Mouse (Mus musculus) CH12F3 (cell line): ENCODE measurements around the gene Jazf1.

Source experiments
- in situ Hi-C: fragments of 300-500 bp; cut with MboI; formaldehyde crosslinking; loops from 2 replicates; pipeline ENCODE4 v1.14.3; 2020; ENCODE audit warnings: low sequenced_read_pairs

Gene Jazf1

DNA sequence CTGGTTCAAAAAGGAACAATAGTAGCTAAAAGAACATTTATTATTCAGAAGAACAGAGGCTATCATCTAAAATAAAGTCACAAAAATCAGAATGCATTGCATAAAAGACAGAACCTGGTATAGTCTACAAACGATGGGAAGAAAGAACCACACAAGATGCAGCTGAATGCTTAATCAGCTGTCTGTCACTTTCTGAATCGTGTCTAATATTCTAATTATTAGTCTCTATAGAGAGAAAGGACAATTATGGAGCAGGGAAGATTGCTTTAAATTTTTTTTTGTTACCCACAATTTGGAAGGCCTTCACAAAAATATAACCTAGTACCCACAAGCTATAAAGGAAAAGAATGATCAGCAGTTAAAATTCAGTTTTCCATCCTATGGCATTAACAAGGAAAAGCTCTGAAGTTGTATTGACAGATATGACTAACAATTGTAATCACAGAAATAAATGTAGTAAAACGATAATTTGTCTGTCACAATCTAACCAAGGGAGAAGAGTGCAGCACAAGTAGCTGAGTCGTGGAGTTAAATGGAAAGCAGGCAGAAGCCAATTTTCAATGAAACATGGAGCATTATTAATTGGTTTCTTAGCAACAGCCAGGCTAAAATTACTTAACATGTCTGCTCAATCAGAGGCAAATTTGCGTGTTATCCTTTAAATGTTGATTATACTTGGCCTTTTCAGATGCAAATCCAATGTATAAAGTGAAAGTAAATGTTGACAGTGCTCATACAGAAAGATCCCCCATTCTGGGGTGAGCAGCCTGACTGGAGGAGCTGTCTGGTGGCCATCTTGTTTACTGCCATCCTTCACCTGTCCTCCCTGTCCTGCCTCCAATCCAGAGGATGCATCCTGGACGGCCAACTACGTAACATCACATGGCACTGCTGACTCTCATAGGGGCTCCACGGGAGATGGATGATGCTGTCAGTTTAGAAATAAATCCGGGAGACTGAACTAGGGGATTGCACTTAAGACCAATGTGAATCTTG is 53.7 kb downstream of the Jazf1 start:
- in situ Hi-C loops, result no loop called here

GRCm38 (mm10) chr6:53010286-53010685 is 58.1 kb downstream of the Jazf1 start:
- in situ Hi-C loops, result no loop called here

- in situ Hi-C loops, result no loop called here
Measured at GRCm38 (mm10) chr6:53006032-53006431, 62.4 kb downstream of the Jazf1 start.

GRCm38 (mm10) chr6:53005544-53005943 is 62.9 kb downstream of the Jazf1 start:
- in situ Hi-C loops, result no loop called here

GRCm38 (mm10) chr6:52990816-52991215 is 77.6 kb downstream of the Jazf1 start:
- in situ Hi-C loops, result no loop called here

GRCm38 (mm10) chr6:52987905-52988640 is 80.4 kb downstream of the Jazf1 start:
- in situ Hi-C loops, result no loop called here

GRCm38 (mm10) chr6:52987391-52987790 is 81.0 kb downstream of the Jazf1 start:
- in situ Hi-C loops, result no loop called here

GRCm38 (mm10) chr6:52982175-52982574 is 86.3 kb downstream of the Jazf1 start:
- in situ Hi-C loops, result no loop called here

DNA sequence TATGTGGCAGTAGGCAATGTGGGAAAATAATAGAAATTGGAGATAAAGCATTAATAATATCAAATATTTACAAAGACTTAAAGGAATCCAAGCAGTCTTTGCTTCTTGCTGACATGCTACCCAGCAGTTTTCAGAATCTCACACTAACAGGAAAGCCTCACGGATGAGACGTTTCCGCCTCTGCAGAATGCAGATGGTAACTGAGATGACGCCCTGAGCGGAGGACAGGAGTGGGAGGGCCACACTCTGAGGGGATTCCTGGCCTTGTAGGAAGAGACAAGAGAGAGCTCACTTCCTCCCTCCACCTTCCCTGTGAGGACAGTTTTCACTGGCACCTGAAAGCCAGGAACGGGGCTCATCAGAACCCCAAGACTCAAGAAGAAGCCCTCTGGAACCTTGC is 88.9 kb downstream of the Jazf1 start:
- in situ Hi-C loops, result no loop called here

DNA sequence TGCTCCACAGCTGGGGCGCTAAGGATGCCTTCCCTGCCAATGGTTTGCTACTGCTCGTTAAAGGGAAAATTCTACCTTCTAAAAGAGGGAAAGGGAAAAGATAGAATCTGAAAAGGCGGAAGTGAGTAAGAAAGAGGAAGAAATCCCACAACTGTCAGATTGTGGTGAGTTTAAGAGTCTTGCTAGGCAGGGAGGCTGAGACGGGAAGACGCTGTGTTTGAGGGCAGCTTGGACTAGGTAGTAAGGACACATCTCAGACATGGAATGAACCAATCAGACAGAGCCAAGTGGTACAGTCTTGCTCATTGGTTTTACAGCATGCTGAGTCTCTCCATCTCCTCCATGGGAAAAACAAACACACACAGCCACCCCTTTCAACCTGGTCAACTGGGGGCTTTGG is 95.1 kb downstream of the Jazf1 start:
- in situ Hi-C loops, result no loop called here

GRCm38 (mm10) chr6:52972138-52972537 is 96.3 kb downstream of the Jazf1 start:
- in situ Hi-C loops, result no loop called here

GRCm38 (mm10) chr6:52969717-52970261 is 98.6 kb downstream of the Jazf1 start:
- in situ Hi-C loops, result no loop called here

DNA sequence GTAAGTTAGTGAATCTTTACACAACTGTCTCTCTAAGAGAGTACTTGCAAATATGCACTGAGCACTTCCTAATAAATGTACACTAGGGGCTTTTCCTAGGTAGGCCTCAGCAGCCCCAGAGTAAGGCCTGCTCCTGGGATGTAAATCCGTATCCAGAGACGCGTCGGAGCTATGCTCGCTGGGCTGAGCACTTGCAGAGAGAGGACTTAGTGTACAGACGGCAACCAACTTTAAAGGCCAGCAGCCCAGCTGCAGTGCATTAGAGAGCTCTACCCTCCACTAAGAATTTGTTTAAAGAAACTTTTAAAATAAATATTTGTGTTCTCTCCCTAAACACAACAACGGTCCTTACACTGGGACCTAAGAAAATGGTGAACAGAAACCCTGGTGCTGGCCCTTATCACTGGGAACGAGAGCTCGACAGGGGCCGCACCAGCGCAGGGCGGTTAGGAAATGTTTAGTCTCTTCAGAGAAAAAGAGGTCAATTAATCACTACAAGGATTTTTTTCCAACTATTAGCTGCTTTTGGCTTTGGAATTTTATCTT is 100.0 kb downstream of the Jazf1 start:
- in situ Hi-C loops, result no loop called here

GRCm38 (mm10) chr6:52967557-52968270 is 100.7 kb downstream of the Jazf1 start:
- in situ Hi-C loops, result no loop called here

GRCm38 (mm10) chr6:52966001-52966400 is 102.4 kb downstream of the Jazf1 start:
- in situ Hi-C loops, result no loop called here

GRCm38 (mm10) chr6:52965340-52965739 is 103.1 kb downstream of the Jazf1 start:
- in situ Hi-C loops, result no loop called here

DNA sequence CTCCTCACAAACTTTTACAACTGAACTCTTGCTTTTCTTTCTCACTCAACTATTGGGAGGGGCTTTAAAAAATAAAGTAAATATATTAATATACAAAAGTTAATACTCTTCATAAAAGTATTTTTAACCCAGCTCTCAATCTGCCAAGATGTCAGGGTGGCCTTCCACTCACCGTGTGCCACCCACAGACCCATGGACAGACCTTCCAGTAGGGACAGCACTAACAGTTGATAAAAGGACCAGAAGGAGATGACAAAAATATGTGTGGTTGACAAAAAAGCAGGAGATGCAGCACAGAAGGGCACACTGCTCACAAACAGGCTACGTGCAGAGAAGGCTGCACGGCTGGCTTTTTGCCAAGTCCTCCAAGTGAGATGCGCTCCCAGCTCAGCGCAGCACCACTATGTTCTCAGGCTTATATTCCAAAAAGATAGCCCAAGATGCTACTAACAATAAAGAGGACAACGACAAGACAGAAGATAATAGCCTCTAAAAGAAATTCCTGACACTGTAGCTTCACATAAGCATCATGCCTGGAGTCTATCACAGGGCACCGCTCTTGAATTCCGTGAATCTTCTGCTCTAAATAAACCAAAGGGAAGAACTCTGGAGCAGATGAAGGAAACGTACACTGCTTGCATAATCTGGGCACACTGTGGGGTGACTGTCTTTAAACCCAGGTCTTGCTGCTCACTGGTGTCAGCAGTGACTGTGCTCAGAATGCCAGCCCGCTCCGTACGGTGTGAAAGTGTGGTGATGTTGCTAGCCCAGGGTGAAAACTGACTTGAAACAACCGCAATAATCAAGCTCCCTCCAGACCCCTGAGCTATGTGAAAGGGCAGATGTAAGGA is 104.4 kb downstream of the Jazf1 start:
- in situ Hi-C loops, result no loop called here

DNA sequence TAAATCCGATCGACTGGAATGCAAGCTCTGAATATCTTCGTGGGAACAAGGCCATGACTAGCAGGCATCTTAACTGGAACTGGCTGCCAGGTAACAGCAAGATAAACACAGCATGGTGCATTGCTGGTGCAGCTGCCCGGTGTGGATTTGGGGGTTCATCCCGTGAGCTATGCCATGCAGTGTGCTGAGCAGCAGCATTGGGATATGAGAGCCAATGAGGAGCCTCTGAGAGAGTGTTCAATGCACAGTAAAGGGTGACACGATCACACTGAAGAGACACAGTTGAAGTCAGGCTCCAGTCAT is 105.0 kb downstream of the Jazf1 start:
- in situ Hi-C loops, result no loop called here

- in situ Hi-C loops, result no loop called here
Measured at GRCm38 (mm10) chr6:52962600-52963429, 105.6 kb downstream of the Jazf1 start.
